Mouse (Mus musculus): ENCODE results near the gene Parp1. TPM values are rescaled to one million over a fixed set of nuclear protein-coding genes. Genes with fewer than 3 reads are reported as not detected.
"Not testable (repeated sequence)": the region's sequence is repeated elsewhere in the genome, so short reads cannot be mapped to it uniquely, and the experiment has no call there.

The Parp1 gene
- polyA plus RNA-seq, 1 experiment from 2014 or later: 94.0 TPM

- not testable (repeated sequence) for H3K9ac ChIP-seq (ENCODE audit: low read depth, low read length); H3K36me3 ChIP-seq (ENCODE audit: control insufficient read depth, insufficient read depth, low read length); H3K9me3 ChIP-seq (replicated peaks; ENCODE audit: control insufficient read depth, low read length); H3K4me2 ChIP-seq; H3K27me3 ChIP-seq (ENCODE audit: control insufficient read depth, insufficient read depth, low read length); H3K27ac ChIP-seq (ENCODE audit: low read depth, low read length); H3K4me3 ChIP-seq (ENCODE audit: low read depth, low read length); ATAC-seq (replicated peaks; ENCODE audit: insufficient number of reproducible peaks, low FRiP score, low TSS enrichment)
- peaks cover 13% of the 10 kb centered on the region for H3K4me1 ChIP-seq (ENCODE audit: control insufficient read depth, insufficient read depth, low read length)
- 72% methylated on average over 2 of the region's 2 CpGs for WGBS (ENCODE audit: insufficient replicate concordance)
Measured at GRCm38 (mm10) chr1:180637796-180638195, 69.1 kb downstream of the Parp1 start.

GRCm38 (mm10) chr1:180639416-180640401 lies 71.0 kb downstream of the Parp1 start:
- WGBS (ENCODE audit: insufficient replicate concordance): 61% methylated on average over 10 of the region's 10 CpGs
- peak overlapping the region; percentile 92 for H3K9ac ChIP-seq (ENCODE audit: low read depth, low read length)
- no peaks in the 10 kb centered on the region for H3K36me3 ChIP-seq (ENCODE audit: control insufficient read depth, insufficient read depth, low read length)
- no peak for ATAC-seq (replicated peaks; ENCODE audit: insufficient number of reproducible peaks, low FRiP score, low TSS enrichment)
- H3K27me3 ChIP-seq (ENCODE audit: control insufficient read depth, insufficient read depth, low read length): no peaks in the 10 kb centered on the region
- H3K27ac ChIP-seq (ENCODE audit: low read depth, low read length): 0 out of 2 replicates have a peak overlapping the region, but pooled peaks have one; percentile 6
- peak overlapping the region; percentile 80 for H3K4me3 ChIP-seq (ENCODE audit: low read depth, low read length)
- H3K9me3 ChIP-seq (replicated peaks; ENCODE audit: control insufficient read depth, low read length): no peaks in the 10 kb centered on the region
- peaks cover 13% of the 10 kb centered on the region for H3K4me1 ChIP-seq (ENCODE audit: control insufficient read depth, insufficient read depth, low read length)
- peak overlapping the region; percentile 78 for H3K4me2 ChIP-seq

GRCm38 (mm10) chr1:180640605-180641125 lies 71.9 kb downstream of the Parp1 start:
- H3K27ac ChIP-seq (ENCODE audit: low read depth, low read length): peak overlapping the region; percentile 84
- no peaks in the 10 kb centered on the region for H3K9me3 ChIP-seq (replicated peaks; ENCODE audit: control insufficient read depth, low read length)
- ATAC-seq (replicated peaks; ENCODE audit: insufficient number of reproducible peaks, low FRiP score, low TSS enrichment): peak; percentile 49; the same call in 1 of the 2 replicates
- peak overlapping the region; percentile 80 for H3K4me3 ChIP-seq (ENCODE audit: low read depth, low read length)
- H3K36me3 ChIP-seq (ENCODE audit: control insufficient read depth, insufficient read depth, low read length): no peaks in the 10 kb centered on the region
- H3K9ac ChIP-seq (ENCODE audit: low read depth, low read length): peak overlapping the region; percentile 92
- under 1% methylated on average over 32 of the region's 61 CpGs for WGBS (ENCODE audit: insufficient replicate concordance)
- peak overlapping the region; percentile 78 for H3K4me2 ChIP-seq
- peaks cover 13% of the 10 kb centered on the region for H3K4me1 ChIP-seq (ENCODE audit: control insufficient read depth, insufficient read depth, low read length)
- H3K27me3 ChIP-seq (ENCODE audit: control insufficient read depth, insufficient read depth, low read length): no peaks in the 10 kb centered on the region

- H3K4me3 ChIP-seq (ENCODE audit: low read depth, low read length): peak within 1 kb of the TSS; percentile 80
- H3K4me1 ChIP-seq (ENCODE audit: control insufficient read depth, insufficient read depth, low read length): peaks cover 13% of the 10 kb centered on the region
- peak within 1 kb of the TSS; percentile 92 for H3K9ac ChIP-seq (ENCODE audit: low read depth, low read length)
- H3K9me3 ChIP-seq (replicated peaks; ENCODE audit: control insufficient read depth, low read length): no peaks in the 10 kb centered on the region
- 0% methylated on average over 44 of the region's 47 CpGs for WGBS (ENCODE audit: insufficient replicate concordance)
- ATAC-seq (replicated peaks; ENCODE audit: insufficient number of reproducible peaks, low FRiP score, low TSS enrichment): peak; percentile 87
- H3K4me2 ChIP-seq: peak within 1 kb of the TSS; percentile 78
- H3K27ac ChIP-seq (ENCODE audit: low read depth, low read length): peak within 1 kb of the TSS; percentile 84
- no peaks in the 10 kb centered on the region for H3K27me3 ChIP-seq (ENCODE audit: control insufficient read depth, insufficient read depth, low read length)
- no peaks in the 10 kb centered on the region for H3K36me3 ChIP-seq (ENCODE audit: control insufficient read depth, insufficient read depth, low read length)
Measured at GRCm38 (mm10) chr1:180641137-180641517, 72.4 kb downstream of the Parp1 start, which contains the start of gene Lin9. Gene Lin9, plus strand, starts transcription at chr1:180641150.

GRCm38 (mm10) chr1:180641518-180642227 lies 72.9 kb downstream of the Parp1 start:
- H3K27me3 ChIP-seq (ENCODE audit: control insufficient read depth, insufficient read depth, low read length): no peaks in the 10 kb centered on the region
- H3K4me3 ChIP-seq (ENCODE audit: low read depth, low read length): peak overlapping the region; percentile 80
- peak overlapping the region; percentile 92 for H3K9ac ChIP-seq (ENCODE audit: low read depth, low read length)
- peak; percentile 70 for ATAC-seq (replicated peaks; ENCODE audit: insufficient number of reproducible peaks, low FRiP score, low TSS enrichment)
- no peaks in the 10 kb centered on the region for H3K9me3 ChIP-seq (replicated peaks; ENCODE audit: control insufficient read depth, low read length)
- H3K4me1 ChIP-seq (ENCODE audit: control insufficient read depth, insufficient read depth, low read length): peaks cover 13% of the 10 kb centered on the region
- WGBS (ENCODE audit: insufficient replicate concordance): 3% methylated on average over 50 of the region's 50 CpGs
- H3K27ac ChIP-seq (ENCODE audit: low read depth, low read length): peak overlapping the region; percentile 84
- H3K36me3 ChIP-seq (ENCODE audit: control insufficient read depth, insufficient read depth, low read length): no peaks in the 10 kb centered on the region
- peak overlapping the region; percentile 78 for H3K4me2 ChIP-seq

GRCm38 (mm10) chr1:180642228-180642564 lies 73.5 kb downstream of the Parp1 start:
- H3K36me3 ChIP-seq (ENCODE audit: control insufficient read depth, insufficient read depth, low read length): no peaks in the 10 kb centered on the region
- H3K27ac ChIP-seq (ENCODE audit: low read depth, low read length): no peak overlapping the region
- no peak for ATAC-seq (replicated peaks; ENCODE audit: insufficient number of reproducible peaks, low FRiP score, low TSS enrichment)
- peak overlapping the region; percentile 80 for H3K4me3 ChIP-seq (ENCODE audit: low read depth, low read length)
- no peaks in the 10 kb centered on the region for H3K27me3 ChIP-seq (ENCODE audit: control insufficient read depth, insufficient read depth, low read length)
- 75% methylated on average over 8 of the region's 8 CpGs for WGBS (ENCODE audit: insufficient replicate concordance)
- H3K4me2 ChIP-seq: peak overlapping the region; percentile 78
- H3K4me1 ChIP-seq (ENCODE audit: control insufficient read depth, insufficient read depth, low read length): peaks cover 13% of the 10 kb centered on the region
- no peaks in the 10 kb centered on the region for H3K9me3 ChIP-seq (replicated peaks; ENCODE audit: control insufficient read depth, low read length)
- peak overlapping the region; percentile 92; the same call in 1 of the 2 replicates for H3K9ac ChIP-seq (ENCODE audit: low read depth, low read length)

Small RNAs within 50 kb of the gene (microRNA-seq; reads per million reads assigned to microRNA genes)
- 0.41 reads per million for gene Mir6904 (ENCODE audit: borderline number of aligned reads)

Other genes starting within 250 kb of the Parp1 start
- gene Itpkb, start 238.4 kb upstream of the Parp1 start, polyA plus RNA-seq (2014; fragmentation: Nextera tagmentation; extraction: Ambion mirVana): 3.2 and 4.0 TPM in 2 replicates
- gene Stum, start 85.4 kb upstream of the Parp1 start, polyA plus RNA-seq (2014; fragmentation: Nextera tagmentation; extraction: Ambion mirVana): 0.11 and 0.34 TPM in 2 replicates
- gene Lin9, start 72.2 kb downstream of the Parp1 start, polyA plus RNA-seq (2014; fragmentation: Nextera tagmentation; extraction: Ambion mirVana): 15.2 and 17.8 TPM in 2 replicates
- gene Mixl1, start 128.1 kb downstream of the Parp1 start, polyA plus RNA-seq (2014; fragmentation: Nextera tagmentation; extraction: Ambion mirVana): 0.34 and 0.42 TPM in 2 replicates
- gene Acbd3, start 157.1 kb downstream of the Parp1 start, polyA plus RNA-seq (2014; fragmentation: Nextera tagmentation; extraction: Ambion mirVana): 23.0 and 23.7 TPM in 2 replicates
- 1,894 and 1,931 TPM in 2 replicates for gene H3f3a, start 245.0 kb downstream of the Parp1 start, polyA plus RNA-seq (2014; fragmentation: Nextera tagmentation; extraction: Ambion mirVana)